Mouse (Mus musculus): Measurements from ENCODE around the gene Plcb2. TPM values are rescaled to one million over a fixed set of nuclear protein-coding genes. Genes with fewer than 3 reads are reported as not detected.

Gene Plcb2
- polyA plus RNA-seq, 1 experiment from 2014 or later, result 0.24 TPM

DNA sequence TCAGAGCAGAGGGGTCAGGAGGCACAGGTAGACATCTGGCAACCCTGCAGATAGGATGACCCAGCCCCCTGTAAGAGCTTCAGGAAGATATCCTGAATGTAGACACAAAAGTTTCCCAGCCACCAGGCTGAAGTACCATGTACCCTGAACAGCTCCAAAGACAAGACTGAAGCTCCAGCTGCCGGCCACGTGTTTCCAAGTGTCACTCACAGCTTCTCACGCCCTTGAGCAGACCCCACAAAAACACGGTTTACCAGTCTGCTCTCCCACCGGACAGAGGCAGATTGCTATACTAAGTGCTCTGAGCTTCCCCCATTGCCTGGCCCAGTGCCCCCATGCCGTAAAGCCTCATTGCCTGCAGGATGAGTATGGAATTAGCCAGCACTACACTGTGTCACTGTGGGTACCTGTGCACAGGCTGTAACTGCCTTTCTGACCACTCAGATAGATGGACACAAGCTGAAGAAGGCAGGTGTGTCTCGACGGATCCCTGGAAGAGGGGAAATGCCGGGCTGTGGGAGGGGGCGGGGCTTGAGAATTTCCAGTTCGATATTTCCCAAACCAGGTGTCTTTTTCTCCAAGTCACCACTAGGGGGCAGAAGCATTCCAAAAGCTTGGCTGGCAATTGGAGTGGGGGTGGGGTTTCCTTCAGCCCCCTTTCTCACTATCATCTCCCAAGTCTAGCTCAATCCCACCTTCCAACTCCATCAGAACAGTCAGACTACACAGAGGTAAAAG is 36.0 kb upstream of the Plcb2 start:
- Histone ChIP-seq H3K27me3 (ENCODE audit: control insufficient read depth, insufficient read depth, low read length) (0 out of 2 replicates have a peak, but pooled peaks cover 3% of the 10 kb centered on the region), H3K4me3 (ENCODE audit: low read depth, low read length) (no peak overlapping the region), H3K9me3 (ENCODE audit: control insufficient read depth, low read length) (no peaks in the 10 kb centered on the region), H3K36me3 (ENCODE audit: control insufficient read depth, insufficient read depth, low read length) (no peaks in the 10 kb centered on the region), H3K9ac (ENCODE audit: low read length) (no peak overlapping the region), H3K27ac (ENCODE audit: low read depth, low read length) (no peak overlapping the region), H3K4me1 (ENCODE audit: control insufficient read depth, insufficient read depth, low read length) (peaks cover 19% of the 10 kb centered on the region), H3K4me2 (ENCODE audit: low read depth) (no peak overlapping the region)
- ATAC-seq (ENCODE audit: insufficient read depth, low FRiP score, low TSS enrichment) (no peak), DNase-seq (ENCODE audit: low spot score) (peak; percentile 43)
- 26% methylated on average over 11 of the region's 11 CpGs for WGBS

DNA sequence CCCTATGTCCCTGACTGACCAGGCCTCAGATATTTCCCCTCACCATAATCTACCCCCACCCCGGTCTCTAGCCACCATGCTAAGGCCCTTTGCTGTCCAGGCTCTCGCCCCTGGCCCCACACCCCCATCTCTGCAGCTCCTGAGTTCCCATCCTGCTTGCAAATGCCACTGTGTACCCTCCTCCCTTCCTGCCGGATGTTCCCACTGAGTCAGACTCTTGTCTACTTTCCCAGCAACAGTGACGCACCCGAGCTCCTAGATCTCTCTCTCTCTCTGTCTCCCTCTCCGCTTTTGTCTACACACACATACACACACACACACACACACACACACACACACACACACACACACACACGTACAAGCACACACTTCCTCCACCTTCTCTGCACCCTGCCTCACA is 35.2 kb upstream of the Plcb2 start:
- Histone ChIP-seq H3K36me3 (ENCODE audit: control insufficient read depth, insufficient read depth, low read length) (no peaks in the 10 kb centered on the region), H3K27ac (ENCODE audit: low read depth, low read length) (no peak overlapping the region), H3K4me3 (ENCODE audit: low read depth, low read length) (no peak overlapping the region), H3K9ac (ENCODE audit: low read length) (no peak overlapping the region), H3K9me3 (ENCODE audit: control insufficient read depth, low read length) (no peaks in the 10 kb centered on the region), H3K4me1 (ENCODE audit: control insufficient read depth, insufficient read depth, low read length) (peaks cover 19% of the 10 kb centered on the region), H3K4me2 (ENCODE audit: low read depth) (no peak overlapping the region), H3K27me3 (ENCODE audit: control insufficient read depth, insufficient read depth, low read length) (0 out of 2 replicates have a peak, but pooled peaks cover 3% of the 10 kb centered on the region)
- no peak for DNase-seq (ENCODE audit: low spot score)
- no peak for ATAC-seq (ENCODE audit: insufficient read depth, low FRiP score, low TSS enrichment)
- WGBS, result 69% methylated on average over 7 of the region's 7 CpGs

DNA sequence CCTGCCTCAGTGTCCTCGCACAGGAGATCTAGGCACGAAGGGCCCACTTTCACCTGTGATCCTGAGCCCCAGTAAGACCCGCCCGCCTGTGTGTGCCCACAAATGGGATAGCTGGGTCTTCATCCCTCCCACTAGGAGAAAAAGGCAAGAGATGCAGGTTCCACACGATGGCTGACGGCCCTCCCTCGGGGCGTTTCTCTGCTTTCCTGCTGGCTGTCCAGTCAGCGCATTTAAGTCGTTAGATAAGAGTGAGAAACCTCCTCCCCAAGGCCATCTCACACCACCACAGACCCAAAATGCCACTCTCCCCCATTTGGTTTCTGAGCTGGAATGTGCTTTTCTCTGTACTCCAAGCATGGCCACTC is 34.5 kb upstream of the Plcb2 start:
- H3K27me3 ChIP-seq (ENCODE audit: control insufficient read depth, insufficient read depth, low read length), result 0 out of 2 replicates have a peak, but pooled peaks cover 3% of the 10 kb centered on the region
- H3K36me3 ChIP-seq (ENCODE audit: control insufficient read depth, insufficient read depth, low read length), result no peaks in the 10 kb centered on the region
- no peak for DNase-seq (ENCODE audit: low spot score)
- H3K4me3 ChIP-seq (ENCODE audit: low read depth, low read length), result no peak overlapping the region
- H3K9ac ChIP-seq (ENCODE audit: low read length), result peak overlapping the region; percentile 59
- H3K4me1 ChIP-seq (ENCODE audit: control insufficient read depth, insufficient read depth, low read length), result peaks cover 19% of the 10 kb centered on the region
- ATAC-seq (ENCODE audit: insufficient read depth, low FRiP score, low TSS enrichment), result no peak
- peak overlapping the region; percentile 34 for H3K4me2 ChIP-seq (ENCODE audit: low read depth)
- peak overlapping the region; percentile 85 for H3K27ac ChIP-seq (ENCODE audit: low read depth, low read length)
- 16% methylated on average over 9 of the region's 10 CpGs for whole genome bisulfite sequencing
- no peaks in the 10 kb centered on the region for H3K9me3 ChIP-seq (ENCODE audit: control insufficient read depth, low read length)

GRCm38 (mm10) chr2:118761906-118762783 is 33.9 kb upstream of the Plcb2 start, which contains the start of gene Ccdc9b:
Gene Ccdc9b, minus strand, starts transcription at chr2:118762661.
- Histone ChIP-seq H3K4me2 (ENCODE audit: low read depth) (peak within 1 kb of the TSS; percentile 34), H3K9me3 (ENCODE audit: control insufficient read depth, low read length) (no peaks in the 10 kb centered on the region), H3K36me3 (ENCODE audit: control insufficient read depth, insufficient read depth, low read length) (no peaks in the 10 kb centered on the region), H3K27me3 (ENCODE audit: control insufficient read depth, insufficient read depth, low read length) (0 out of 2 replicates have a peak, but pooled peaks cover 3% of the 10 kb centered on the region), H3K27ac (ENCODE audit: low read depth, low read length) (peak within 1 kb of the TSS; percentile 85), H3K9ac (ENCODE audit: low read length) (peak within 1 kb of the TSS; percentile 59), H3K4me3 (ENCODE audit: low read depth, low read length) (peak within 1 kb of the TSS; percentile 12; the same call in 1 of the 2 replicates), H3K4me1 (ENCODE audit: control insufficient read depth, insufficient read depth, low read length) (peaks cover 19% of the 10 kb centered on the region)
- peak; percentile 76 for ATAC-seq (ENCODE audit: insufficient read depth, low FRiP score, low TSS enrichment)
- DNase-seq (ENCODE audit: low spot score), result peak; percentile 75
- WGBS, result 7% methylated on average over 29 of the region's 29 CpGs

DNA sequence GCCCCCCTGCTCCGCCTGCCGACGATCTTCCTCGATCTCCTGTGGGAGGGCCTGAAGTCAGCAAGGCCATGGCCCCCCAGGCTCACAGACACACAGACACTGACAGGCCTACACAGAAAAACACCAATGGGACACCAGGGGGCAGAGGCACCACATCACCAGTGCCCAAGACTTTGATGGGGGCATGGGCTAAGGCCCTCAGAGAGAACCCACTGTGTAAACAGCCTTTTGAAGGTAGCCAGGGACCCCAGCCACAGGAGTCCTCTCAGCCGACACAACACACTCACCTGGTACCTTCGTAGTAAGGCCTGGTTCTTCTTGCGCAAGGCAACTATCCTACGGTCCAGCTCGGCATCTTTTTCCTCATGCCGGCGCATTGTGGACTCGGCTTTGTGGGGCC is 33.1 kb upstream of the Plcb2 start:
- H3K27ac ChIP-seq (ENCODE audit: low read depth, low read length), result peak overlapping the region; percentile 85; the same call in 1 of the 2 replicates
- 0 out of 2 replicates have a peak, but pooled peaks cover 3% of the 10 kb centered on the region for H3K27me3 ChIP-seq (ENCODE audit: control insufficient read depth, insufficient read depth, low read length)
- no peak overlapping the region for H3K4me3 ChIP-seq (ENCODE audit: low read depth, low read length)
- 85% methylated on average over 12 of the region's 12 CpGs for WGBS
- H3K4me2 ChIP-seq (ENCODE audit: low read depth), result peak overlapping the region; percentile 34; the same call in 1 of the 2 replicates
- peaks cover 19% of the 10 kb centered on the region for H3K4me1 ChIP-seq (ENCODE audit: control insufficient read depth, insufficient read depth, low read length)
- no peak for DNase-seq (ENCODE audit: low spot score)
- H3K9me3 ChIP-seq (ENCODE audit: control insufficient read depth, low read length), result no peaks in the 10 kb centered on the region
- ATAC-seq (ENCODE audit: insufficient read depth, low FRiP score, low TSS enrichment), result no peak
- H3K36me3 ChIP-seq (ENCODE audit: control insufficient read depth, insufficient read depth, low read length), result no peaks in the 10 kb centered on the region
- H3K9ac ChIP-seq (ENCODE audit: low read length), result no peak overlapping the region

DNA sequence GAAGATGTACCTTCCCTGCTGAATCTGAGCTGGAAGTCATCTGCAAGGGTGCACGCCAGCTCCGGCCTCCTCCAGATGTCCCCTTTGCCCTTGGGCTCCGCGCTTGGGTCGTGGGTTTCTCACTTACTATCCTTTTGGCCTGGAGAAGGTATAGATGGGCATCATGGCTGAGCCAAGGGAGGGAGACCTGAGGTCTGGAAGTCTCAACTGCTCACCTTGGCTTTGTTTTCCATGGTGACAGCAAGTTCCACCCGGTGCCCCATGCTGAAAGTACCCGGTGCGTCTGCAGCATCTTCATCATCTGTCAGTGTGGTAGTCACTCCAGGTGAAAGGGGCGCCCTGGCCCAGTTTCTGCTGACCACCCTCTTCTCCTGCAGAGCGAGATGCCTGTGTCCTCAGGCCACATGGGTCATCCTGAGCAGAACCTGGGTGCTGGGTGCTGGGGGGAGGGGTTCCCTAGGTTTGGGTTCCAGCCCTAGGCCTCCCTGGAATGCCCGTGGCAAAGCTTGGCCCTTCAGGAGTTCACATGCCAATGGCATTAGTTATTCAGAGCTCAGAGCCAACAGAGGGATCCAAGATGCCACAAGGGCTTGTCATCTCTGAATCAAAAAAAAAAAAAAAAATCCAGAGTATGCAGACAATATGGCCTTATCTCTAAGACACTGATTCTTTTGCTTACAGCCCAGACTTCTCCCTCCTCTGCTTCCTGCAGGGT is 32.2 kb upstream of the Plcb2 start:
- ATAC-seq (ENCODE audit: insufficient read depth, low FRiP score, low TSS enrichment) (no peak), DNase-seq (ENCODE audit: low spot score) (no peak)
- H3K4me3 ChIP-seq (ENCODE audit: low read depth, low read length), result no peak overlapping the region
- no peak overlapping the region for H3K4me2 ChIP-seq (ENCODE audit: low read depth)
- WGBS, result 83% methylated on average over 11 of the region's 11 CpGs
- 0 out of 2 replicates have a peak, but pooled peaks cover 3% of the 10 kb centered on the region for H3K27me3 ChIP-seq (ENCODE audit: control insufficient read depth, insufficient read depth, low read length)
- no peaks in the 10 kb centered on the region for H3K9me3 ChIP-seq (ENCODE audit: control insufficient read depth, low read length)
- H3K36me3 ChIP-seq (ENCODE audit: control insufficient read depth, insufficient read depth, low read length), result no peaks in the 10 kb centered on the region
- H3K4me1 ChIP-seq (ENCODE audit: control insufficient read depth, insufficient read depth, low read length), result peaks cover 19% of the 10 kb centered on the region
- no peak overlapping the region for H3K27ac ChIP-seq (ENCODE audit: low read depth, low read length)
- H3K9ac ChIP-seq (ENCODE audit: low read length), result no peak overlapping the region

- ATAC-seq (ENCODE audit: insufficient read depth, low FRiP score, low TSS enrichment) (peak; percentile 45; the same call in 1 of the 2 replicates), DNase-seq (ENCODE audit: low spot score) (peak; percentile 76)
- 11% methylated on average over 8 of the region's 8 CpGs for WGBS
- Histone ChIP-seq H3K4me3 (ENCODE audit: low read depth, low read length) (no peak overlapping the region), H3K9me3 (ENCODE audit: control insufficient read depth, low read length) (no peaks in the 10 kb centered on the region), H3K9ac (ENCODE audit: low read length) (no peak overlapping the region), H3K27me3 (ENCODE audit: control insufficient read depth, insufficient read depth, low read length) (0 out of 2 replicates have a peak, but pooled peaks cover 3% of the 10 kb centered on the region), H3K4me1 (ENCODE audit: control insufficient read depth, insufficient read depth, low read length) (peaks cover 19% of the 10 kb centered on the region), H3K36me3 (ENCODE audit: control insufficient read depth, insufficient read depth, low read length) (no peaks in the 10 kb centered on the region), H3K4me2 (ENCODE audit: low read depth) (no peak overlapping the region), H3K27ac (ENCODE audit: low read depth, low read length) (no peak overlapping the region)
Measured at GRCm38 (mm10) chr2:118759828-118760227, 31.6 kb upstream of the Plcb2 start.

DNA sequence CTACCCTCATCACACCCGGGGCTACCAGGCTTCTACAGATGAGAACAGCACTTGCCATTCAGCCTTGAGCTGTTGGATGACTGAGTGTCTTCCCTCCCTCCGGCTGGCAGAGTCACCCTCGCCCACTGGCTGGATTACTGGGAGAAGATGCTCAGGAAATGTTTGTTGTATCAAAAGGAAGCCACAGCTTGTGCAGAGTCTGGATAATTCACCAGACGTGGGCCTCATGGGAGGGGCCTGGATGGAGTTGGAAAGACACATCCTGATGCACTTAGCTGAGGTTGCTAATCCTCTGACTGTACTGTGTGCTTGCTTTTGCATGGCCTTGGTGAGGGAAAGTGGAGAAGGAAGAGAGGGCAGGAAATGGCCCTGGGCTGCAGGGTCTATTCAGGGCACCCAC is 27.9 kb upstream of the Plcb2 start:
- no peaks in the 10 kb centered on the region for H3K9me3 ChIP-seq (ENCODE audit: control insufficient read depth, low read length)
- DNase-seq (ENCODE audit: low spot score), result no peak
- H3K4me2 ChIP-seq (ENCODE audit: low read depth), result no peak overlapping the region
- WGBS, result 87% methylated on average over 4 of the region's 4 CpGs
- no peaks in the 10 kb centered on the region for H3K4me1 ChIP-seq (ENCODE audit: control insufficient read depth, insufficient read depth, low read length)
- no peak overlapping the region for H3K4me3 ChIP-seq (ENCODE audit: low read depth, low read length)
- H3K9ac ChIP-seq (ENCODE audit: low read length), result no peak overlapping the region
- H3K27ac ChIP-seq (ENCODE audit: low read depth, low read length), result no peak overlapping the region
- no peaks in the 10 kb centered on the region for H3K36me3 ChIP-seq (ENCODE audit: control insufficient read depth, insufficient read depth, low read length)
- ATAC-seq (ENCODE audit: insufficient read depth, low FRiP score, low TSS enrichment), result no peak
- H3K27me3 ChIP-seq (ENCODE audit: control insufficient read depth, insufficient read depth, low read length), result 0 out of 2 replicates have a peak, but pooled peaks cover 3% of the 10 kb centered on the region
